Mouse (Mus musculus): ENCODE measurements at regions not wholly inside any gene's neighbourhood (a gene's known extent, or its start where the extent isn't known, plus 50 kb on each side); places are given as distances from the start of the nearest gene placed in this dataset.

DNA sequence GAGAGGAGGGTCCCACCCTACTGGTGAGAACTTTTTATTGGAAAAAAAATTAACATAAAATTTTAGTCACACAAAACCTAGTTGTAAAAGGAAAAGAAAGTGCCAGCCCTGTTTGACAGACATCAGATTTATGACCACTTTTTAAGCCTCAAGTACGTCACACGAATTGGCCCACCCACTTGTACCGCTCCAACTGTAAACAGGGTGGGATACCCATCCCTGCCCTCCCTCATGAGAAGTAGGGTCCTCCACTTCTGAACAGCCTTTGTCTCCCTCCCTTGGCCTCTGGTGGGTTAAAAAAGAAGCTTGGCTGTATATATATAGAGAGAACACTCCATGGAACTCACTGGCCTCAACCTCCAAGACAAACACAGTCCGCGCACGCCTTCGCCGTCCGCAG is 303.5 kb downstream of the Sox9 start:
- TF ChIP-seq CTCF (IDR thresholded peaks at IDR 0.05; ENCODE audit: low read depth, low read length) (no peak), POLR2A (IDR thresholded peaks at IDR 0.05; ENCODE audit: borderline replicate concordance, low read depth, low read length) (no peak)

All from bone marrow macrophage, adult 2 months (primary cell).